Mouse (Mus musculus): ENCODE measurements around the gene Il9.

DNA sequence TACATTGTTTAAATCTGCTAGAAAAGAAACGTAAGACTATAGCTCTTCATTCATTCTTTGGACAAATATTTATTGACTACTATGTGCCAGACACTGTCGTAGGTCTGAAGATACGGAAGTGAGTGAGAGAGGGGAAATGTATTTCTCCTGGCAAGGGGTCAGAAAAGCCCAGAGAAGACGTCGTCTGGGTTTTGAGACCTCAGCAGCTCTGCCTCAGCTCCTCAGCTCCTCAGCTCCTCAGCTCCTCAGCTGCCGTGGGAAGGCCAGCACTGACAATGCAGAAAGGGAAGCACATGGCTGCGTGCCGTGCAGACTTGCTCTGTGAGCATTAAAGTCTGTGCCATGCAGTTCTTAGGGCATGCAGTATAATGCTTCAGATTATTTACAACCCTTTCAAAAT is 47.6 kb upstream of the Il9 start:
- TF ChIP-seq CTCF (IDR thresholded peaks at IDR 0.05; ENCODE audit: extremely low read depth, insufficient read length, insufficient replicate concordance, low read depth, low read length) = no peak
- TF ChIP-seq POLR2A (IDR thresholded peaks at IDR 0.05; ENCODE audit: low read depth, low read length) = no peak
